In genomic region chr4:124817803-124818202, GRCm38 (mm10) we compare ENCODE assay signal across 8 mouse cellular contexts. TPM values are rescaled to one million over a fixed set of nuclear protein-coding genes. Genes with fewer than 3 reads are reported as not detected.
A peak's percentile ranks its signal among the peaks of the same experiment; 100 is the strongest.
DNase-seq lines count a peak whose midpoint lies in the region; ATAC-seq lines count a peak whose summit lies in the region.

No protein-coding gene starts in this region.

- DNase-seq in spleen, adult 12 weeks (ENCODE audit: low spot score) = peak; percentile 11
- DNase-seq in spleen, adult 18-20 months = no peak
- peak; percentile 57 for DNase-seq in embryo, embryonic 11 days
- peak; percentile 26 for DNase-seq in skeletal muscle tissue, adult 2 months (ENCODE audit: low read depth, low spot score)
- DNase-seq in right cerebral cortex, postnatal 25 days = no peak

- WGBS in liver, embryonic 15.5 days (ENCODE audit: insufficient replicate concordance) = 12% methylated on average over 6 of the region's 6 CpGs

- H3K36me3 ChIP-seq in liver, embryonic 15.5 days (replicated peaks) = peaks cover 57% of the 10 kb centered on the region

- no peaks in the 10 kb centered on the region for H3K9me3 ChIP-seq in liver, embryonic 15.5 days (replicated peaks)

- peak; percentile 50 to 56; a peak in 2 of 4 replicates for ATAC-seq in hematopoietic stem cell, adult 5-6 weeks (replicated peaks in 1 of 2; ENCODE audit: insufficient read depth in 1 of 2, low FRiP score in 2 of 2, low TSS enrichment in 1 of 2, low read depth in 1 of 2, poor library complexity in 2 of 2, severe bottlenecking in 2 of 2)
- peak; percentile 92 for ATAC-seq in liver, embryonic 15.5 days (ENCODE audit: insufficient read depth)
- no peak for ATAC-seq in monocyte, adult 5-6 weeks (replicated peaks; ENCODE audit: insufficient number of reproducible peaks, low FRiP score, low TSS enrichment, poor library complexity, severe bottlenecking)

- no peaks in the 10 kb centered on the region for H3K27me3 ChIP-seq in liver, embryonic 15.5 days

- H3K4me2 ChIP-seq in liver, embryonic 15.5 days = peak overlapping the region; percentile 21; the same call in 1 of the 2 replicates

- no peak overlapping the region for H3K9ac ChIP-seq in liver, embryonic 15.5 days

- peaks cover 18% of the 10 kb centered on the region for H3K4me1 ChIP-seq in liver, embryonic 15.5 days (replicated peaks)

- H3K27ac ChIP-seq in liver, embryonic 15.5 days (replicated peaks) = peak overlapping the region; percentile 19; the same call in 1 of the 2 replicates

- no peak overlapping the region for H3K4me3 ChIP-seq in liver, embryonic 15.5 days (replicated peaks)

RNA-seq across cellular contexts. Expression of gene Mtf1, which starts 15.9 kb away (rescaled TPM):
- total RNA-seq in hematopoietic stem cell, adult 5-6 weeks (2017) = 24.5 and 35.9 TPM in 2 replicates
- polyA plus RNA-seq in liver, embryonic 15.5 days (2015; fragmentation: Nextera tagmentation; extraction: Ambion mirVana) = 11.8 and 12.4 TPM in 2 replicates
- 33.8 to 50.2 TPM (median 34.0 TPM) in 3 replicates for total RNA-seq in monocyte, adult 5-6 weeks (2017)

RNA-seq across cellular contexts. Expression of gene Yrdc, which starts 32.7 kb away (rescaled TPM):
- total RNA-seq in hematopoietic stem cell, adult 5-6 weeks (2017) = 37.7 and 54.7 TPM in 2 replicates
- polyA plus RNA-seq in liver, embryonic 15.5 days (2015; fragmentation: Nextera tagmentation; extraction: Ambion mirVana) = 16.4 and 21.8 TPM in 2 replicates
- total RNA-seq in monocyte, adult 5-6 weeks (2017) = 28.9 to 39.6 TPM (median 38.2 TPM) in 3 replicates

RNA-seq across cellular contexts. Expression of gene 1110065P20Rik, which starts 33.2 kb away (rescaled TPM):
- 6.4 and 7.6 TPM in 2 replicates for total RNA-seq in hematopoietic stem cell, adult 5-6 weeks (2017)
- 12.6 and 12.7 TPM in 2 replicates for polyA plus RNA-seq in liver, embryonic 15.5 days (2015; fragmentation: Nextera tagmentation; extraction: Ambion mirVana)
- total RNA-seq in monocyte, adult 5-6 weeks (2017) = 5.5 to 6.7 TPM (median 6.5 TPM) in 3 replicates

RNA-seq across cellular contexts. Expression of gene Maneal, which starts 44.2 kb away (rescaled TPM):
- total RNA-seq in hematopoietic stem cell, adult 5-6 weeks (2017) = not detected in 2 replicates
- 0.03 TPM in 1 of 2 replicates, not detected in the other for polyA plus RNA-seq in liver, embryonic 15.5 days (2015; fragmentation: Nextera tagmentation; extraction: Ambion mirVana)
- 0.53 to 0.76 TPM in 2 of 3 replicates, not detected in the other for total RNA-seq in monocyte, adult 5-6 weeks (2017)

Comparison
In these comparisons a context has a peak if more than half of its experiments do, and no peak if none do; other contexts are left out.
1. DNase-seq: peak in spleen, adult 12 weeks (single experiment), embryo, embryonic 11 days (single experiment) and skeletal muscle tissue, adult 2 months (single experiment); none in spleen, adult 18-20 months (0 of 2) and right cerebral cortex, postnatal 25 days (single experiment).